Mouse (Mus musculus): Measurements from ENCODE around the gene Zfp668. TPM values are rescaled to one million over a fixed set of nuclear protein-coding genes. Genes with fewer than 3 reads are reported as not detected.

Zfp668 gene
- polyA plus RNA-seq, 1 experiment from 2014 or later = 9.4 TPM

DNA sequence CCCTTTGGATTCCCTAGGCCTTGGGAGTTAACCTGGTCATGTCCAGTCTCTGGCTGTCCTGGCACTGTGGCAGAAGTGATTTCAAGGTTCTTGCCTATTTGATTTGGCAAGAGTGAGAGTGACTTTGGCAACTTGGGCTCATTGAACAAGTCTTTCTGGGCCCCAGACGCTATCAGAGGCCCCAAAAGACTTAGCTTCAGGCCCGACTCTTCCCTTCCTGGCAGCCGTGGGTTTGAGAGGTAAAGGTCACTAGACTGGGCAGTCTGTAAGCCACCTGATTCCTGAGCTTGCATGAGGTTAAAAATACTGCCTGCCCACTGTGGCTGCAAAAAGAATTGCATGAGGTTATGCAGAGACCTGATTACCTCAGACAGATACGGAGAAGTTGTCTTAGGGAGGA lies 32.0 kb upstream of the Zfp668 start:
- 81% methylated on average over 4 of the region's 4 CpGs for WGBS
- H3K27me3 ChIP-seq (replicated peaks; ENCODE audit: insufficient read depth, low read length) = no peaks in the 10 kb centered on the region

DNA sequence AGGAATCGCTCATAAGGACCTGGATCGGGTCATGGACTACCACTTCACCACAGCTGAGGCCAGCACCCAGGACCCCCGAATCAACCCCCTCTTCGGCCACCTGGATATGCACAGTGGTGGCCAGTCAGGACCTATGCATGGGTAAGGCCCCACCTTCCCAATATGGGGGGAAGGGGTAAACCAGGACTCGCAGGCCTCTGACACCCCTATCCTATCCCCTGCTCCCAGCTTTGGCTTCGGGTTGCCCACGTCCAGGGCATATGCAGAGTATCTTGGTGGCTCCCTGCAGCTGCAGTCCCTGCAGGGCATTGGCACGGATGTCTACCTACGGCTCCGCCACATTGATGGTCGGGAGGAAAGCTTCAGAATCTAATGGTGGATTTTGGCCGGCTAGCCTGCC lies 31.3 kb upstream of the Zfp668 start:
- no peaks in the 10 kb centered on the region for H3K27me3 ChIP-seq (replicated peaks; ENCODE audit: insufficient read depth, low read length)
- no peak for TF ChIP-seq CTCF (IDR thresholded peaks at IDR 0.05)
- TF ChIP-seq EP300 (IDR thresholded peaks at IDR 0.05) = no peak
- no peak overlapping the region for H3K27ac ChIP-seq (ENCODE audit: low read length)
- no peak overlapping the region for H3K9ac ChIP-seq (replicated peaks; ENCODE audit: low read depth)
- 92% methylated on average over 12 of the region's 12 CpGs for WGBS
- ATAC-seq = no peak
- H3K36me3 ChIP-seq (ENCODE audit: insufficient read depth, low read length) = peaks cover 12% of the 10 kb centered on the region
- no peak for DNase-seq (ENCODE audit: low spot score)
- H3K4me1 ChIP-seq (ENCODE audit: insufficient read depth, low read depth, low read length) = 0 out of 2 replicates have a peak, but pooled peaks cover 6% of the 10 kb centered on the region
- H3K4me2 ChIP-seq (replicated peaks; ENCODE audit: low read depth, low read length) = no peak overlapping the region
- no peaks in the 10 kb centered on the region for H3K9me3 ChIP-seq (ENCODE audit: low read length)
- H3K4me3 ChIP-seq (ENCODE audit: low read depth, low read length) = no peak overlapping the region

More for the DNA sequence above, 32.0 kb upstream of the Zfp668 start:
- TF ChIP-seq CTCF (IDR thresholded peaks at IDR 0.05) = no peak
- no peak for TF ChIP-seq EP300 (IDR thresholded peaks at IDR 0.05)
- no peaks in the 10 kb centered on the region for H3K9me3 ChIP-seq (ENCODE audit: low read length)
- H3K4me3 ChIP-seq (ENCODE audit: low read depth, low read length) = no peak overlapping the region
- peaks cover 12% of the 10 kb centered on the region for H3K36me3 ChIP-seq (ENCODE audit: insufficient read depth, low read length)
- no peak overlapping the region for H3K4me2 ChIP-seq (replicated peaks; ENCODE audit: low read depth, low read length)
- ATAC-seq (no peak), DNase-seq (ENCODE audit: low spot score) (no peak)
- H3K9ac ChIP-seq (replicated peaks; ENCODE audit: low read depth) = no peak overlapping the region
- H3K4me1 ChIP-seq (ENCODE audit: insufficient read depth, low read depth, low read length) = 0 out of 2 replicates have a peak, but pooled peaks cover 9% of the 10 kb centered on the region
- no peak overlapping the region for H3K27ac ChIP-seq (ENCODE audit: low read length)

DNA sequence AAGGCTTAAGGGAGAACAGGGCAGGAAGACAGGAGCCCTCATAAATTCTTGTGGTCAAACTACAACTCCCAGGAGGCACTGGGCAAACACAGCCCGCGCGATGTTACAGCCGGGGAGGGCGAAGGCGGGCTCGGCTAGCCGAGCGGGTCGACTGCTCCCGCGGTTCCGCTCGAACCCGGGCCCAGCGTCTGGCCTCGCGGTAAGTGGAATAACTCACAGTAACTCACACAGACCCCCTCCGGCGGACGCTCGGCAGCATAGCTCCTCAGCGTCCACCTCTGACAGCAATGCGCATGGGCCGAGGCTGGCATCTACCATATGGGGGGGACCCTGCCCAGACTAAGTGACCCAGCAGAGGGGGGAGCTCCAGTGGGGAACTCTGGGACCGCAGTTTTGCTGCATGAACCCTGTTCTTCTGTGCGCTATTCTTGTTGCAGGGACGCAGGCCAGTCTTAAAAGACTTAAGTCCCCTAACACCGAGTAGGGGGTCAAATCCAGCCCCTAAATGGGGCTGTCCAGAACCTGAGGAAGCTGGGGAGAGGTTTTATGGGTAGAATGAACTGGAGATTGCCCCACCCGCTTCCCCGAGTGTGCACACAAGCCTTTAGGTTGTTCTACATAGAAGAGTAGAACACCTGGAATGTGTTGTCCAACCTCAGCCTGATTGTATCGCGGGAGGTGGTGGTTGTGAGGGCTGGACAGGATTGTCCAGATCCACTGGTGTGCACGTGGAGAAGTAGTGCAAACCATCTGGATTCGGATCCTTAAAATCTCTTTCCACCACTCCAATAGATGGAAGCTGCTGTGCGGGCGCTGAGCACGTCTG lies 27.6 kb upstream of the Zfp668 start, which contains the start of gene Bckdk:
Gene Bckdk, plus strand, starts transcription at position 112 of the 826 bp plus-strand sequence.
- Histone ChIP-seq H3K27me3 (replicated peaks; ENCODE audit: insufficient read depth, low read length) (no peaks in the 10 kb centered on the region), H3K4me3 (ENCODE audit: low read depth, low read length) (peak within 1 kb of the TSS; percentile 72), H3K27ac (ENCODE audit: low read length) (peak within 1 kb of the TSS; percentile 54), H3K4me1 (ENCODE audit: insufficient read depth, low read depth, low read length) (0 out of 2 replicates have a peak, but pooled peaks cover 3% of the 10 kb centered on the region), H3K9ac (replicated peaks; ENCODE audit: low read depth) (peak within 1 kb of the TSS; percentile 91), H3K4me2 (replicated peaks; ENCODE audit: low read depth, low read length) (peak within 1 kb of the TSS; percentile 82), H3K36me3 (ENCODE audit: insufficient read depth, low read length) (peaks cover 12% of the 10 kb centered on the region), H3K9me3 (ENCODE audit: low read length) (no peaks in the 10 kb centered on the region)
- DNase-seq (ENCODE audit: low spot score) (peak; percentile 90), ATAC-seq (peak; percentile 96)
- TF ChIP-seq EP300 (IDR thresholded peaks at IDR 0.05) (no peak), CTCF (IDR thresholded peaks at IDR 0.05) (peak; percentile 31; the same call in 1 of the 2 replicates)
- WGBS = 5% methylated on average over 38 of the region's 38 CpGs

DNA sequence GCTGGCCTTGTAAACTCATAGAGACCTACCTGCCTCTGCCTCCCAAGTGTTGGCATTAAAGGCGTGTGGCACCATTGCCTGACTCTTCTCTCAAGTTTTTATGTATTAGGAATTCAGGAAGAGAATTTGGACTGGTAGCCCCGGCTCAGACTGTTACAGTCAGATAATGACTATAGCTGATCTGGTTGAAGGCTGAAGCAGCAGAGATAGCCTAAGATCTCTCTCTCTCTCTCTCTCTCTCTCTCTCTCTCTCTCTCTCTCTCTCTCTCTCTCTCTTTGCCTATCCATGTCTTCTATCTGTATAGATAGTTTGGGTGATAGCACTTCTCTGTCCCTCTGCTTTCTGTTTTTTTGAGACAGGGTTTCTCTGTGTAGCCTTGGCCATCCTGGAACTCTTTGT lies 25.1 kb upstream of the Zfp668 start:
- H3K4me2 ChIP-seq (replicated peaks; ENCODE audit: low read depth, low read length) = no peak overlapping the region
- no peak overlapping the region for H3K9ac ChIP-seq (replicated peaks; ENCODE audit: low read depth)
- 0 out of 2 replicates have a peak, but pooled peaks cover 3% of the 10 kb centered on the region for H3K4me1 ChIP-seq (ENCODE audit: insufficient read depth, low read depth, low read length)
- WGBS = 73% methylated on average over 2 of the region's 2 CpGs
- no peak for DNase-seq (ENCODE audit: low spot score)
- no peak overlapping the region for H3K27ac ChIP-seq (ENCODE audit: low read length)
- TF ChIP-seq CTCF (IDR thresholded peaks at IDR 0.05) (no peak), EP300 (IDR thresholded peaks at IDR 0.05) (no peak)
- no peak for ATAC-seq
- no peaks in the 10 kb centered on the region for H3K36me3 ChIP-seq (ENCODE audit: insufficient read depth, low read length)
- no peak overlapping the region for H3K4me3 ChIP-seq (ENCODE audit: low read depth, low read length)
- H3K9me3 ChIP-seq (ENCODE audit: low read length) = no peaks in the 10 kb centered on the region
- no peaks in the 10 kb centered on the region for H3K27me3 ChIP-seq (replicated peaks; ENCODE audit: insufficient read depth, low read length)

DNA sequence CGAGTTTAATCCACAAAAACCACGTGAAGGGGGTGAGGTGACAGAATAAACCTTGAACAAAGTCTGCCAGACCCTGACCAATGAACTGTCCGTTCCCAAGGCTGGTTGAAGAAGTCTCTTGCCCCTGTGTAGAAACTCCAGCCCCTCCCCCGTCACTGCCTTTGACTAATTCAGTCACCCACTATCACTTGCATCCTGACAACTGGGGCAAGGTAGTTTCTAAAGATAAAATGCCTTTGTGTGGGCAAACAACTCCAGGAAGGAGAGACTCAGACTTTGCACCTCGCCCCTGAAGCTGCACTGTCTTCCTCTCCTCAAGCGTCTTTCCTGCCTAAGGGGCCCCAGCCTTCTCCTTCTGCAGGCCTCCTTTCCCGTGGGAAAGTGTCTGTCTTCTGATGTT lies 23.4 kb upstream of the Zfp668 start:
- ATAC-seq (no peak), DNase-seq (ENCODE audit: low spot score) (no peak)
- H3K9ac ChIP-seq (replicated peaks; ENCODE audit: low read depth) = no peak overlapping the region
- no peak overlapping the region for H3K27ac ChIP-seq (ENCODE audit: low read length)
- H3K4me3 ChIP-seq (ENCODE audit: low read depth, low read length) = no peak overlapping the region
- WGBS = 16% methylated on average over 7 of the region's 7 CpGs
- H3K36me3 ChIP-seq (ENCODE audit: insufficient read depth, low read length) = no peaks in the 10 kb centered on the region
- H3K4me2 ChIP-seq (replicated peaks; ENCODE audit: low read depth, low read length) = no peak overlapping the region
- H3K27me3 ChIP-seq (replicated peaks; ENCODE audit: insufficient read depth, low read length) = no peaks in the 10 kb centered on the region
- H3K9me3 ChIP-seq (ENCODE audit: low read length) = no peaks in the 10 kb centered on the region
- 0 out of 2 replicates have a peak, but pooled peaks cover 3% of the 10 kb centered on the region for H3K4me1 ChIP-seq (ENCODE audit: insufficient read depth, low read depth, low read length)
- TF ChIP-seq CTCF (IDR thresholded peaks at IDR 0.05) (no peak), EP300 (IDR thresholded peaks at IDR 0.05) (no peak)

DNA sequence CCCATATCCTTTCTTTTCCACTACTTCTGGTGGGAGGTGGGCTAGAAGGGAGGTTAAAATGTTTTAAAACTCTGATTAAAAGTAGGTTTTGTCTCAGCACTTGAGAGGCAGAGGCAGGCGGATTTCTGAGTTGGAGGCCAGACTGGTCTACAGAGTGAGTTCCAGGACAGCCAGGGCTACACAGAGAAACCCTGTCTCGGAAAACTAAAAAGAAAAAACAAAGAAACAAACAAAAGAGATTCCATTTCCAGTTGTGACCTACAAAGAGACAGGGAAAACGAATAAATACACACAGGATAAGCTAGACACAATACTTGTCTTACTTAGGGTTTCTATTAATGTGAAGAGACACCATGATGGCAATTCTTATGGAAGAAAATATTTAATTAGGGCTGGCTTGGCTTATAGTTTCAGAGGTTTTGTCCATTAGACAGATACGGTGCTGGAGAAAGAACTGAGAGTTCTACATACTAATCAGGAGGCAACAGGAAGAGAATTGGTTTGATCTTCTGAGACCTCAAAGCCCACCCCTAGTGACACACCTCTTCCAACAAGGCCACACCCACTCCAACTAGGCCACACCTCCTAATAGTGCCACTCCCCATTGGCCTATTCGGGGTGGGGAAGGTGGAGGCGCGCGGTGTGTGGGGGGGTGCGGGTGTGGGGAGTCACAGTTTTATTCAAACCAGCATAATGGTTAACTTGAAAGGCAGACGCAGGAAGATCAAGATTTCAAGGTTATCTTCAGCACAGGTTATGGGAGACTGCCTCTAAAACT lies 21.7 kb upstream of the Zfp668 start:
- H3K9me3 ChIP-seq (ENCODE audit: low read length) = no peaks in the 10 kb centered on the region
- peaks cover 6% of the 10 kb centered on the region; the same call in 1 of the 2 replicates for H3K4me1 ChIP-seq (ENCODE audit: insufficient read depth, low read depth, low read length)
- no peak overlapping the region for H3K27ac ChIP-seq (ENCODE audit: low read length)
- no peaks in the 10 kb centered on the region for H3K36me3 ChIP-seq (ENCODE audit: insufficient read depth, low read length)
- no peak for ATAC-seq
- no peak overlapping the region for H3K4me3 ChIP-seq (ENCODE audit: low read depth, low read length)
- no peaks in the 10 kb centered on the region for H3K27me3 ChIP-seq (replicated peaks; ENCODE audit: insufficient read depth, low read length)
- TF ChIP-seq EP300 (IDR thresholded peaks at IDR 0.05) (no peak), CTCF (IDR thresholded peaks at IDR 0.05) (no peak)
- H3K9ac ChIP-seq (replicated peaks; ENCODE audit: low read depth) = no peak overlapping the region
- no peak for DNase-seq (ENCODE audit: low spot score)
- H3K4me2 ChIP-seq (replicated peaks; ENCODE audit: low read depth, low read length) = no peak overlapping the region
- 38% methylated on average over 10 of the region's 10 CpGs for WGBS

Data from lung, postnatal 0 days (tissue).